Mouse (Mus musculus): ENCODE measurements around the gene Adamts20. TPM values are rescaled to one million over a fixed set of nuclear protein-coding genes. Genes with fewer than 3 reads are reported as not detected.

Gene Adamts20
- polyA plus RNA-seq, 1 experiment, result not detected

- Histone ChIP-seq H3K79me2 (ENCODE audit: control insufficient read depth, insufficient read depth) (no peaks in the 10 kb centered on the region), H3K36me3 (ENCODE audit: control insufficient read depth, insufficient read depth) (no peaks in the 10 kb centered on the region), H3ac (ENCODE audit: control insufficient read depth, insufficient read length) (no peak overlapping the region), H3K27me3 (ENCODE audit: control insufficient read depth, insufficient read depth, insufficient read length) (no peaks in the 10 kb centered on the region), H3K4me2 (ENCODE audit: low read depth) (no peak overlapping the region), H3K4me3 (no peak overlapping the region)
- TF ChIP-seq TCF3 (IDR thresholded peaks at IDR 0.05; ENCODE audit: insufficient read length, low read depth) (no peak), CEBPB (IDR thresholded peaks at IDR 0.05; ENCODE audit: insufficient read depth, poor library complexity, severe bottlenecking) (no peak), POLR2A (IDR thresholded peaks at IDR 0.05; ENCODE audit: insufficient read length, low read depth) (no peak), MYOG (IDR thresholded peaks at IDR 0.05; ENCODE audit: control insufficient read depth in 1 of 3, insufficient read depth in 1 of 3, insufficient read length in 2 of 3, low read depth in 2 of 3) (no peak), SRF (IDR thresholded peaks at IDR 0.05; ENCODE audit: control insufficient read depth, insufficient read length, low read depth) (no peak), USF1 (IDR thresholded peaks at IDR 0.05; ENCODE audit: low read depth) (no peak), POLR2AphosphoS2 (IDR thresholded peaks at IDR 0.05; ENCODE audit: insufficient read length, low read depth) (no peak), E2F4 (IDR thresholded peaks at IDR 0.05; ENCODE audit: insufficient read depth) (no peak), TCF12 (IDR thresholded peaks at IDR 0.05; ENCODE audit: insufficient read depth, poor library complexity, severe bottlenecking) (no peak), MAX (IDR thresholded peaks at IDR 0.05; ENCODE audit: low read depth) (no peak), MYOD1 (IDR thresholded peaks at IDR 0.05; ENCODE audit: control insufficient read depth in 1 of 3, insufficient read length in 2 of 3, low read depth in 2 of 3) (no peak), REST (IDR thresholded peaks at IDR 0.05; ENCODE audit: insufficient read depth, insufficient read length) (no peak)
These were observed 29.7 kb downstream of the Adamts20 start for GRCm38 (mm10) chr15:94435532-94435931.

- no peaks in the 10 kb centered on the region for H3K27me3 ChIP-seq (ENCODE audit: control insufficient read depth, insufficient read depth, insufficient read length)
- H3K36me3 ChIP-seq (ENCODE audit: control insufficient read depth, insufficient read depth), result no peaks in the 10 kb centered on the region
- H3ac ChIP-seq (ENCODE audit: control insufficient read depth, insufficient read length), result no peak overlapping the region
- H3K4me3 ChIP-seq, result no peak overlapping the region
- no peaks in the 10 kb centered on the region for H3K79me2 ChIP-seq (ENCODE audit: control insufficient read depth, insufficient read depth)
- no peak for TF ChIP-seq MYOG (IDR thresholded peaks at IDR 0.05; ENCODE audit: control insufficient read depth in 1 of 3, insufficient read depth in 1 of 3, insufficient read length in 2 of 3, low read depth in 2 of 3)
- no peak for TF ChIP-seq SRF (IDR thresholded peaks at IDR 0.05; ENCODE audit: control insufficient read depth, insufficient read length, low read depth)
- no peak for TF ChIP-seq MYOD1 (IDR thresholded peaks at IDR 0.05; ENCODE audit: control insufficient read depth in 1 of 3, insufficient read length in 2 of 3, low read depth in 2 of 3)
- TF ChIP-seq CEBPB (IDR thresholded peaks at IDR 0.05; ENCODE audit: insufficient read depth, poor library complexity, severe bottlenecking), result no peak
- no peak overlapping the region for H3K4me2 ChIP-seq (ENCODE audit: low read depth)
These were observed 34.4 kb downstream of the Adamts20 start for GRCm38 (mm10) chr15:94430681-94431405.

- no peak overlapping the region for H3ac ChIP-seq (ENCODE audit: control insufficient read depth, insufficient read length)
- no peak overlapping the region for H3K4me3 ChIP-seq
- H3K4me2 ChIP-seq (ENCODE audit: low read depth), result no peak overlapping the region
- TF ChIP-seq REST (IDR thresholded peaks at IDR 0.05; ENCODE audit: insufficient read depth, insufficient read length) (no peak), SRF (IDR thresholded peaks at IDR 0.05; ENCODE audit: control insufficient read depth, insufficient read length, low read depth) (no peak), TCF12 (IDR thresholded peaks at IDR 0.05; ENCODE audit: insufficient read depth, poor library complexity, severe bottlenecking) (no peak), CEBPB (IDR thresholded peaks at IDR 0.05; ENCODE audit: insufficient read depth, poor library complexity, severe bottlenecking) (no peak), E2F4 (IDR thresholded peaks at IDR 0.05; ENCODE audit: insufficient read depth) (no peak), MAX (IDR thresholded peaks at IDR 0.05; ENCODE audit: low read depth) (no peak), TCF3 (IDR thresholded peaks at IDR 0.05; ENCODE audit: insufficient read length, low read depth) (no peak), USF1 (IDR thresholded peaks at IDR 0.05; ENCODE audit: low read depth) (no peak), MYOD1 (IDR thresholded peaks at IDR 0.05; ENCODE audit: control insufficient read depth in 1 of 3, insufficient read length in 2 of 3, low read depth in 2 of 3) (no peak), POLR2AphosphoS2 (IDR thresholded peaks at IDR 0.05; ENCODE audit: insufficient read length, low read depth) (no peak), MYOG (IDR thresholded peaks at IDR 0.05; ENCODE audit: control insufficient read depth in 1 of 3, insufficient read depth in 1 of 3, insufficient read length in 2 of 3, low read depth in 2 of 3) (no peak), POLR2A (IDR thresholded peaks at IDR 0.05; ENCODE audit: insufficient read length, low read depth) (no peak)
- H3K27me3 ChIP-seq (ENCODE audit: control insufficient read depth, insufficient read depth, insufficient read length), result no peaks in the 10 kb centered on the region
- H3K79me2 ChIP-seq (ENCODE audit: control insufficient read depth, insufficient read depth), result no peaks in the 10 kb centered on the region
- H3K36me3 ChIP-seq (ENCODE audit: control insufficient read depth, insufficient read depth), result no peaks in the 10 kb centered on the region
These were observed 36.5 kb downstream of the Adamts20 start for GRCm38 (mm10) chr15:94428726-94429125.

- TF ChIP-seq MAX (IDR thresholded peaks at IDR 0.05; ENCODE audit: low read depth), result no peak
- TF ChIP-seq USF1 (IDR thresholded peaks at IDR 0.05; ENCODE audit: low read depth), result no peak
- no peak for TF ChIP-seq POLR2AphosphoS2 (IDR thresholded peaks at IDR 0.05; ENCODE audit: insufficient read length, low read depth)
- no peak for TF ChIP-seq POLR2A (IDR thresholded peaks at IDR 0.05; ENCODE audit: insufficient read length, low read depth)
- no peak for TF ChIP-seq SRF (IDR thresholded peaks at IDR 0.05; ENCODE audit: control insufficient read depth, insufficient read length, low read depth)
- no peak for TF ChIP-seq REST (IDR thresholded peaks at IDR 0.05; ENCODE audit: insufficient read depth, insufficient read length)
These were observed 37.6 kb downstream of the Adamts20 start for GRCm38 (mm10) chr15:94427482-94428214.

More at GRCm38 (mm10) chr15:94427482-94428214, 37.6 kb downstream of the Adamts20 start:
- no peaks in the 10 kb centered on the region for H3K36me3 ChIP-seq (ENCODE audit: control insufficient read depth, insufficient read depth)
- no peak overlapping the region for H3ac ChIP-seq (ENCODE audit: control insufficient read depth, insufficient read length)
- no peaks in the 10 kb centered on the region for H3K79me2 ChIP-seq (ENCODE audit: control insufficient read depth, insufficient read depth)
- H3K27me3 ChIP-seq (ENCODE audit: control insufficient read depth, insufficient read depth, insufficient read length), result no peaks in the 10 kb centered on the region
- no peak overlapping the region for H3K4me2 ChIP-seq (ENCODE audit: low read depth)
- H3K4me3 ChIP-seq, result no peak overlapping the region
